Mouse (Mus musculus) NIH3T3 (cell line): ENCODE results near the gene Srf.
A peak's percentile ranks its signal among the peaks of the same experiment; 100 is the strongest.

Experiments used
- DNase-seq: peaks from one replicate; pipeline ENCODE4 v3.0.0-alpha.2; 2012; ENCODE audit warnings: low read depth

The Srf gene

GRCm38 (mm10) chr17:46554977-46555672 lies 850 bp downstream of the Srf start:
- DNase-seq, result peak; percentile 67

DNA sequence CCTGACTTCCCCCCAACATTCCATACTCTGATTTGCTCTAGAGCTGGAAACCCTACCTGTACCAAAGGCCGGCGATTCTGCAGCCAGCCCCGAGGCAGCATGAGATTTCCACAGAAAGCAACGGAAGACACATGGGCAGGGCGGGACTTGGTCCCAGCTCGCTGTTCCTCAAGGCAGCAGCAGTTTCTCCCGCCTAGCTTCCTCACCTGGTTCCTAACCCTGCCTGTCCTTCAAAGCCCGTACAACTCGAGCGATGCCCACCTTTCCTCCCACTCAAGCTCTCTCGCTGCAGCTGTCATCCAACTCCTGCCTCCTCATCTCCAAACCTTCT lies 1.4 kb downstream of the Srf start:
- peak; percentile 71 for DNase-seq

- DNase-seq, result no peak
Observed at GRCm38 (mm10) chr17:46553926-46554325, 2.0 kb downstream of the Srf start.

DNA sequence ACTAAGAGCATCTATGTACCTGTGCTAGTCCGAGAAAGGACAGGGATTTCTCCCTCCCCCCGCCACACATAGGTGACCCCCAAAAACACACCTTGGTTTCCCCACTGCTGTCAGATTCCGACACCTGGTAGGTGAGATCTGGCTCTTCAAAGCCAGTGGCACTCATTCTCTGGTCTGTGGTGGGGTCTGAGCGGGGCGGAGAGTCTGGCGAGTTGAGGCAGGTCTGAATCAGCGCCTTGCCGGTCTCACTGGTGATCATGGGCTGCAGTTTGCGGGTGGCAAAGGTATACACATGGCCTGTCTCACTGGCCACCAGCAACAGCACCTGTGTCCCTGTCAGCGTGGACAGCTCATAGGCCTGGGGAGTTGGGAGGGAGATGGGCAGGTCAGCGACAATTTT lies 2.5 kb downstream of the Srf start:
- no peak for DNase-seq

DNA sequence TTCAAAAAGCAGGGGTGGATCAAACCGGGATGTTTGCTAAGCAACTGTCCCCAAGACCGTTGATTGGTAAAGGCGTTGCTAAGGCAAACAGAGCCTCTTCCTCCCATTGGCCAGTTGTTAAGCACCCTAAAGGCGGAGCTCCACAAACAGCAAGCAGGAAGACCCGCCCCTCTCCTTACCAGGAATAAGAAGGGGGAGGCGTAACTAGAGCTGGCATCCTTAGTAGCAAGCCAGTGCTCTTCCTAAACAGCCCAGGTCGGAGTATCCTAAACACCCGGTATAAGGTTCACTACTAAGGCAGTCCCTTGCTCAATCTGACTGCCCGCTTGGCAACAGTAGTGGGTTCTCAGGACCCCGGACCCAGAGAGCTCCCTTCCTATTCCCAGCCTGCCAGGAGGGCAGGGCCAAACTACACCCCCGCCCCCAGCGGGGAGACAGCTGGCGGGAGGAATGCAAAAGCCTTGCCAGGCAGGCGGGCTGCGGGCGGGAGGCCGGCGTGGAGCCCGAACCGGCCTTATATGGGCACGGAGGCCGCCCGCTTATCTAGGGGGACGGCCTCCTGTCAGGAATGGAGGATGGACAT lies 3.0 kb downstream of the Srf start:
- DNase-seq, result peak; percentile 98

GRCm38 (mm10) chr17:46552151-46552550 lies 3.8 kb downstream of the Srf start:
- peak; percentile 48 for DNase-seq

GRCm38 (mm10) chr17:46551369-46551768 lies 4.6 kb downstream of the Srf start:
- peak; percentile 66 for DNase-seq

GRCm38 (mm10) chr17:46550904-46551303 lies 5.1 kb downstream of the Srf start:
- no peak for DNase-seq

- no peak for DNase-seq
Observed at GRCm38 (mm10) chr17:46549642-46550041, 6.3 kb downstream of the Srf start.

DNA sequence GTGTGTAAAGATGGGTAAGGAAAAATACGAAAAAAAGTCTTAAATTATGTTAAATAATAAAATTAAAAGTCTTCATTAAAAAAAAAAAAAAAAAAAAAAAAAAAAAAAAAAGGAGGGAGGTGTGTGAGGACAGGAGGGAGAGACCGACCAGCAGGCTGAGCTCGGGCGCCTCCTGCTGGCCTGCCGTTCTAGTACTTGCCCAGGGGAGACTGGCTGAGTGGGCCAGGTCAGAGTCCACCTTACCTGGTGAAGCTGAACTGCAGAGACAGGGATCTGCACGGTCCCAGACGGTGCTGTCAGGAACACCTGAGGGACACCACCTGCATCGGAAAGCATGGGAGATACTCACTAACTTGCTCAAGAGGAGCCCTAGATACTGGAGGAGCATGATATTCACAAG lies 6.8 kb downstream of the Srf start:
- DNase-seq, result peak; percentile 63

GRCm38 (mm10) chr17:46548741-46549140 lies 7.2 kb downstream of the Srf start:
- no peak for DNase-seq

- peak; percentile 35 for DNase-seq
Observed at GRCm38 (mm10) chr17:46547923-46548322, 8.1 kb downstream of the Srf start.

DNA sequence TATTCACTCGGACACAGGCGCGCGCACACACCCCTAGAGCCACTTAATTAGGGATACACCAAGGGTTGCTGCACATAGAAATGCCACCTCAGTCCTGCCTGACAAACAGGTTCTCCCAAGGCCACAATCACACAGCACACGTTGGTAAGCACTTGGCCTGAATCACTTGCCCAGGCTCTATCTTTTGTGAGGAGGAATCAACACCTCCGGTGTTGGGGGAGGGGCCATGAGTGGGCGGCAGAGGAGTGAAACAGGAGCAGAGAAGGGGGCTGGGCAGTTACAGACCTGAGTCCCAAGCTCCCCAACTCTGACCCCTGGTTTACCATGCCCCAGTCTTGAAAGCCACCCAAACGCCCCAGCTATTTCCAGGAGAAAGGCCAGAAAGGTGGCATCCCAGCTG lies 9.0 kb downstream of the Srf start:
- no peak for DNase-seq

DNA sequence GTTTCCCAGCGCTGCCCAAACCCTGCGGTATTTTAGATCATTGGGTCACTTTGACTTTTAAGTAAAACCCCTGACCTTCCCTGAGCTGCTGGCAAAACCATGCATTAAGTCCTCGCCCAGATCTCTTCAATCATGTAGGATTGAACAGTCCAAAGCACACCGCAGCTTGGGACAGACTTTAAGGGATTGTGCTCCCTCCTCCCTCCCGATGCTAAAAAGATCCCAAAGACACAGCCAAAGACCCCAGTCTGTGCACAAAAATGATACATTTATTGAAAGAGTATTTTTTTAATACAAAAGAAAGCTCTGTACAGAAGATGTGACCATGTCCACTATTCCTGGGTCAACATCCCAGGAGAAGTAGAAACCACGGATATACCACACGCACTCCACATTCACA lies 9.4 kb downstream of the Srf start:
- DNase-seq, result no peak

DNA sequence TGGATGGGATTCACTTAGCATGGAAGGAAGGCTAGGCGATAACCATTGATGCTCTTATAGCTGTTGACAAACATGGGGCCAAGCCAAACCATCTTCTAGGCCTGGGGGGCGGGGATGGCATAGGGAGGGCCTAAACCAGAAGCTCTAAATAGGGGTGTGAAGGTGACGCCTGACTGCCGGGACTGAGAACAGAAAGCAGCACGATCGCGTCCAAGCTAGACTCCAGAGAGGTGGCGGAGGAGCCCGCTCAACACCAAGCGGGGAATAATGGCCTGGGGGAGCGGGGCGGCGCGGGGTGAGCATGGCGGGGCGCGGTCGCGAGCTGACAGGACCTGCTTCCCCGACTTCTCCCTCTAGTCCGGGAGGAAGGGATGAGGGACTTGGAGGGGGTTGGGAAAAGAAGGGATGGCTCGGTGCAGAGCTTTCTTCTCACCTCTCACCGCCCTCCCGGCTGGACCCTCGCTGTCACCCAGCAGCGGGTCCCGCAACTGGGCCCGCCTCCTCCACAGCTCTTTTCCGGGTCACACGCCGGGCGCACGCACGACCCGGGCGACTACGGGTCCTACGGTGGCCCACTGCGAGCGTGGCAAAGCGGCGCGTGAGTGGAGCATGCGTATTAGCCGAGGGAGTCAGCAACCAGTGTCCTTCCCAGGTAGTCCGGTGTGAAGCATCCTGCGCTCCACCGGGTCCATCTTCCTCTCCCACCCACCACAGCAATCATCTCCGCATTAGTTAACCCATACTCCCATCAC lies 10.0 kb downstream of the Srf start, which contains the start of gene Cul9:
Gene Cul9, minus strand, starts transcription at position 576 of the 752 bp plus-strand sequence.
- no peak for DNase-seq

GRCm38 (mm10) chr17:46543661-46544060 lies 12.3 kb downstream of the Srf start:
- no peak for DNase-seq

GRCm38 (mm10) chr17:46525579-46526307 lies 30.2 kb downstream of the Srf start:
- DNase-seq, result peak; percentile 90

- no peak for DNase-seq
Observed at GRCm38 (mm10) chr17:46525065-46525464, 30.9 kb downstream of the Srf start.

DNA sequence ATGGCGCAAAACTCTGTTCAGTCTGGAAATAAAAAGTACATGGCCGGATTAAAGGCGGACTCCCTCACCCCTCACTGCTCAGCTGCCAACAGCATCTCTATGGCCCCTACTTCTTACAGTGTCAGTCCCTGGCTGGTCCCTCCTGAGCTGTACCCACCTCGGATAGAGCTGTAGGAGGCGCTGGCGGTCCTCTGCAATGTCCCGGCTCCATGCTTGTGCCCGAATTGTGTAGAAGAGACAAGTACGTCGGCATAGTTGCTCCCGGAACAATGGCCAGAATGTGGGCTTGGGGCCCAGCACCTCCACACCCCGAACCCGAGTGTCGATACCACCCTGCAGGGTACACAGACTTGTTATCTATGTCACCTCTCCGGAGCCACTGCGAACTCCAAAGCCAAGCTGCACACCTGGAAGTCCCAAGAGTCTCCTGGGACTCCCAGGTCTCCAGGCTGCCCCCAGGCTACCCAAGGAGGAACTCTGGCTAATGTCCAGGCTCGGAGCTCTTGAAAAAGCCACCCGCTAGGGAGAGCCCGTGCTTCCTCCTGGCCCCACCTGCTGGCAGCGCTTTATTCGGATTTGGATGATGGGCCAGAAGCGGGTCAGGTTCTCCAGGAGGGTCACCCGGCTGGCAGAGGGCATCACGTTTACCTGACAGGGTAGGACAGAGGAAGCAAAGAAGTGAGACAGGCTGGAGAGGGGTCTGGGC lies 33.9 kb downstream of the Srf start:
- no peak for DNase-seq

- no peak for DNase-seq
Observed at GRCm38 (mm10) chr17:46521174-46521573, 34.8 kb downstream of the Srf start.

DNA sequence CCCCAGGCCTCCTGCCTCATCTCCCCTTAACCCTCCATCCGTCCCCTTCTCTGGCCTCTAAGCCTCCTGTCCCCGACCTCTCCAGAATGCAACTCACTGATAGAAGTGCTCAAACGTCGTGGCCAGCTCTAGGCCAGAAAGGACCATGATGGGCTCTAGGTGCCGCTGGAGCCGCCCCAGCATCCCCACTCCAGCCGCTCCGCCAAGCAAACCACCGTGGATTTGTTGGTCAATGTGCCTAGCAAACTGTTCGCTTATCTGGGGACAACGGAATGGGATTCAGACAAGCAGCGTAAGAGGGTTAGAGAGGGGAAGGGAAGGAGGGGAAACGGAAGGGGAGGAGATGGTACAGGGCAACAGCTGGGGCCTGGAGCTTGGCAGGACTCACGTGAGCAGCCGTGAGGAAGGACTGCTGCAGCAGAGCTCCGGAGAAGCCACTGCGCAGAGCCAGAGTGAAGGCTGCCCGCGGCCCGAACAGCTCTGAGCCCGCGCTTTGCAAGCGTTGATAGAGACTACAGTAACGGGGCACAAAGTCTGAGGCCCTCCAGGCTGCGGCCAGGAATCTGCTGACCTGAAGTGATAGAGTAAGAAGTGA lies 35.5 kb downstream of the Srf start:
- no peak for DNase-seq

DNA sequence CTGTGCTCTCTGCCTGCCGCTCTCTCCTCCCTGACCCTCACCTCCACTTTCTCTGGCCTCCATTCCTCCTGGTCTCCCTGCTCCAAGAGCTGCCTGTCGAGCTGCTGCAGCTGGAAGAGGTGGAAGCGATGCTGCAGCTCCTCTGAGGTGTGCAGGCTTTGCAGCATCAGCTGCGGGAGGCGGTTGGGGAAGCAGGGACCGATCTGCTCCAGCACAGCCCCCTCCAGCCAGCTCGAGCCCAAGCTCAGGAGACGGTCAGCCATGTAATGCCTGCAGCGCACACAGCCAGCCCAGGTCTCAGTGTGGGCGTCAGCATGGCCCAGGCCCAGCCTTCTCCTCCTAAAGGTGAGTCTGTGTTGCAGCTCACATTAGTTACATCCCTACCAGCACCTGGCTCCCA lies 36.0 kb downstream of the Srf start:
- DNase-seq, result no peak
